Mouse (Mus musculus): Measurements from ENCODE around the gene Ptprn. TPM values are rescaled to one million over a fixed set of nuclear protein-coding genes. Genes with fewer than 3 reads are reported as not detected.

Ptprn gene
- polyA plus RNA-seq, 1 experiment from 2014 or later, result 3.4 TPM

GRCm38 (mm10) chr1:75214442-75214841, 49.9 kb downstream of the Ptprn start:
- H3K4me3 ChIP-seq (ENCODE audit: low read depth, low read length), result no peak overlapping the region
- H3K4me2 ChIP-seq (ENCODE audit: low read length), result 0 out of 2 replicates have a peak overlapping the region, but pooled peaks have one; percentile 10
- peaks cover 20% of the 10 kb centered on the region for H3K27me3 ChIP-seq (replicated peaks; ENCODE audit: control insufficient read depth, insufficient read depth, low read length)
- H3K9ac ChIP-seq (ENCODE audit: low read length), result no peak overlapping the region
- H3K36me3 ChIP-seq (ENCODE audit: control insufficient read depth, insufficient read depth, low read length), result peaks cover 34% of the 10 kb centered on the region
- peaks cover 26% of the 10 kb centered on the region for H3K4me1 ChIP-seq (replicated peaks; ENCODE audit: control insufficient read depth, insufficient read depth, low read length)
- no peaks in the 10 kb centered on the region for H3K9me3 ChIP-seq (ENCODE audit: control insufficient read depth, low read length)
- 62% methylated on average over 2 of the region's 2 CpGs for WGBS
- H3K27ac ChIP-seq (ENCODE audit: low read depth), result peak overlapping the region; percentile 72
- no peak for DNase-seq (ENCODE audit: low spot score)
- no peak for ATAC-seq (replicated peaks; ENCODE audit: low FRiP score, low TSS enrichment, low read depth)

DNA sequence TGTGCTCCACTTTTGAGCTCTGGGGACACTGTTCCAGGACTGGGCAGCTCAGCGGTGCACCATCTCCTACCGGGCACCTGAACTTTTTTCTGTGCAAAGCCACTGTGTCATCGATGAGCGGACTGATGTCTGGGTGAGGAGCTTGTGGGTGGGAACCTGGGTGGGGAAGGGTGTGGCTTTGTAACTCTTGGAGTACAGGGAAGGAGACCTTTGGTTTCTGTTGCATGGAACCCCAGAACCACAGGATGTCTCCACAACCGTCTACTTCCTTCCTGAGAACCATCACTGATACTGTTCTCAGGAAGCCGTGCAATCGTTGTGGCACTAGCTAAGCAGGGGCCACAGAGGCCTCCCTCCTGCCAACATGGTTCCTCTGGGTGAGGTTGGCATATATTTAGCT, 51.2 kb downstream of the Ptprn start:
- Histone ChIP-seq H3K9ac (ENCODE audit: low read length) (no peak overlapping the region), H3K36me3 (ENCODE audit: control insufficient read depth, insufficient read depth, low read length) (peaks cover 34% of the 10 kb centered on the region), H3K4me1 (replicated peaks; ENCODE audit: control insufficient read depth, insufficient read depth, low read length) (peaks cover 29% of the 10 kb centered on the region), H3K27me3 (replicated peaks; ENCODE audit: control insufficient read depth, insufficient read depth, low read length) (peaks cover 8% of the 10 kb centered on the region), H3K9me3 (ENCODE audit: control insufficient read depth, low read length) (no peaks in the 10 kb centered on the region), H3K4me3 (ENCODE audit: low read depth, low read length) (no peak overlapping the region), H3K4me2 (ENCODE audit: low read length) (no peak overlapping the region), H3K27ac (ENCODE audit: low read depth) (no peak overlapping the region)
- no peak for ATAC-seq (replicated peaks; ENCODE audit: low FRiP score, low TSS enrichment, low read depth)
- WGBS, result 81% methylated on average over 7 of the region's 7 CpGs
- no peak for DNase-seq (ENCODE audit: low spot score)

GRCm38 (mm10) chr1:75212542-75212941, 51.8 kb downstream of the Ptprn start:
- ATAC-seq (replicated peaks; ENCODE audit: low FRiP score, low TSS enrichment, low read depth) (no peak), DNase-seq (ENCODE audit: low spot score) (no peak)
- Histone ChIP-seq H3K4me3 (ENCODE audit: low read depth, low read length) (no peak overlapping the region), H3K36me3 (ENCODE audit: control insufficient read depth, insufficient read depth, low read length) (peaks cover 34% of the 10 kb centered on the region), H3K27ac (ENCODE audit: low read depth) (no peak overlapping the region), H3K9ac (ENCODE audit: low read length) (no peak overlapping the region), H3K27me3 (replicated peaks; ENCODE audit: control insufficient read depth, insufficient read depth, low read length) (peaks cover 2% of the 10 kb centered on the region; the same call in 1 of the 2 replicates), H3K9me3 (ENCODE audit: control insufficient read depth, low read length) (no peaks in the 10 kb centered on the region), H3K4me2 (ENCODE audit: low read length) (no peak overlapping the region), H3K4me1 (replicated peaks; ENCODE audit: control insufficient read depth, insufficient read depth, low read length) (peaks cover 29% of the 10 kb centered on the region)
- 79% methylated on average over 4 of the region's 4 CpGs for WGBS

DNA sequence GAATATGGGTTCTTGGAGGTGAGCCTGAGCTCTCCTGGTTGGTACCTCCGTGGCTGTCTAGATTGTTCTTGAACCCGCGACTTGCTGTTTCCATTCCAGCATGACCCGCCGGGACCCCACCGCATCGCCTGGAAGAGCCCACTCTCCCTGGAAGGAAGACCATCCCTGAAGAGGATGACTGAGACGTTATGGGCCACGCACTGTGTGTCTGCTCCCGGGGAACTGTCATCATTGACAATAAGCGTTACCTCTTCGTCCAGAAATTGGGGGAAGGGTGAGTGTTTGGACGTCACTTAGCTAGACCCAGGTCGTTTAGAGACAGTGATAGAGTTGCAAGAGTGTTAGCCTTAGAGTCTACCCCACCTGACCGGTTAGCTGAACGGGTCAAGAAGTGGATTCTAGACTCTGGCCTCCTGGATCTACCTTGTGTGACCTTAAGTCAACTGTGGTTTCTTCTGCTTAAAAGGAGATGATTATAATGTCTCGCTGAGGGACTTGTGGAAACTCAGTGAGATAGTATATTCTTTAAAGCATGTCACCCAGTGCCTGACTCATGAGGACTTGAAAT, 53.1 kb downstream of the Ptprn start:
- peaks cover 34% of the 10 kb centered on the region for H3K36me3 ChIP-seq (ENCODE audit: control insufficient read depth, insufficient read depth, low read length)
- H3K4me2 ChIP-seq (ENCODE audit: low read length), result peak overlapping the region; percentile 98
- H3K27ac ChIP-seq (ENCODE audit: low read depth), result no peak overlapping the region
- no peak for ATAC-seq (replicated peaks; ENCODE audit: low FRiP score, low TSS enrichment, low read depth)
- 12% methylated on average over 17 of the region's 17 CpGs for WGBS
- no peaks in the 10 kb centered on the region for H3K27me3 ChIP-seq (replicated peaks; ENCODE audit: control insufficient read depth, insufficient read depth, low read length)
- peak overlapping the region; percentile 99 for H3K4me3 ChIP-seq (ENCODE audit: low read depth, low read length)
- peak overlapping the region; percentile 93 for H3K9ac ChIP-seq (ENCODE audit: low read length)
- H3K9me3 ChIP-seq (ENCODE audit: control insufficient read depth, low read length), result no peaks in the 10 kb centered on the region
- peaks cover 29% of the 10 kb centered on the region for H3K4me1 ChIP-seq (replicated peaks; ENCODE audit: control insufficient read depth, insufficient read depth, low read length)
- no peak for DNase-seq (ENCODE audit: low spot score)

DNA sequence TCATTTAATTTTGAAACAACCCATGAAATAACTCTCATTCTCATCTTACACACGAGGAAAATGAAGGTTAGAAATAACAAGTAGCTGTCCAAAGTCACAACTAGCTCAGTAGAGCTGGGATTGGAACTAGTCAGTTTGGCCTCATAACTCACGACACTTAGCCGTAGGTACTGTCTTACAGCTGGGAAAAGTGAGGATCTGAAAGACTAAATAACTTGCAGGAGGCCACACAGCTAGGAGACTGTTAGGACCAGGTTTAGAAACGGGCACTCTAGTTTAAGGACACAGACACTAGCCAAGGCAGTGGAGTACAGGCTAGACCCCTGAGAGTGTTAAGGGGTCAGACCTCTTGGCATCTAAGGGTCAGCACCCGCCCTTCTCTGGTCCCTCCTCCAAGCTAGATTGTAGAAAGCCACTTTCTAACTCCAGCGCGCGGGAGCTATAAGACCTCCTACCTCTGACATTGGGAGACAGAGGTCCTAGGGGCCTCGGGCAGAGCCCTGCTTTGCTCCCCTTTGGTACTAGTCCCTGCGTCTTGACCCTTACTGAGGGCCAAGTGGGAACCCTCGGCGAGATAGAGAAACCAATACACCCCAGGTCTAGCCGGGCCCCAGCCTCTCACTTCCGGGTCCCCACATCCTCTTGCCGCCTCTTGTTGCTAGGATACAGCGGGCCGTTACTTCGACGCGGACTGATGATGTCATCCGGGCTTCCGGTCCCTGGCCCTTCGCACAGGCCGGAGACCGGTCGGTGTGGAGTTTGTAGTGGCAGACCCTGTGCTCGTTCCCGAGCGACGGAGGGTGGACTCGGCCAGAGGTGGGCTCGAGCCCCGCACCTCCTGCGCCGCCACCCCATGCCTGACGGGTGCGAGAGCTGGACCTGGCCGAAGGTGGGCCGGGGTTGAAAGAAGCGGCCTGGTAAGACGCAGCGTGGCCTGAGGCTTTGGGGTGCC, 53.9 kb downstream of the Ptprn start, which contains the start of the genes Glb1l and Stk16:
Glb1l (minus strand) TSS at position 678 of the 952 bp plus-strand sequence.
Stk16 (plus strand) TSS at position 703 of the 952 bp plus-strand sequence.
- no peaks in the 10 kb centered on the region for H3K9me3 ChIP-seq (ENCODE audit: control insufficient read depth, low read length)
- ATAC-seq (replicated peaks; ENCODE audit: low FRiP score, low TSS enrichment, low read depth) (peak; percentile 91), DNase-seq (ENCODE audit: low spot score) (peak; percentile 99)
- peak within 1 kb of the TSS; percentile 99 for H3K4me3 ChIP-seq (ENCODE audit: low read depth, low read length)
- 5% methylated on average over 42 of the region's 42 CpGs for WGBS
- H3K4me2 ChIP-seq (ENCODE audit: low read length), result peak within 1 kb of the TSS; percentile 98
- H3K27me3 ChIP-seq (replicated peaks; ENCODE audit: control insufficient read depth, insufficient read depth, low read length), result no peaks in the 10 kb centered on the region
- no peak within 1 kb of the TSS for H3K27ac ChIP-seq (ENCODE audit: low read depth)
- H3K4me1 ChIP-seq (replicated peaks; ENCODE audit: control insufficient read depth, insufficient read depth, low read length), result peaks cover 29% of the 10 kb centered on the region
- H3K36me3 ChIP-seq (ENCODE audit: control insufficient read depth, insufficient read depth, low read length), result peaks cover 30% of the 10 kb centered on the region
- H3K9ac ChIP-seq (ENCODE audit: low read length), result peak within 1 kb of the TSS; percentile 93

DNA sequence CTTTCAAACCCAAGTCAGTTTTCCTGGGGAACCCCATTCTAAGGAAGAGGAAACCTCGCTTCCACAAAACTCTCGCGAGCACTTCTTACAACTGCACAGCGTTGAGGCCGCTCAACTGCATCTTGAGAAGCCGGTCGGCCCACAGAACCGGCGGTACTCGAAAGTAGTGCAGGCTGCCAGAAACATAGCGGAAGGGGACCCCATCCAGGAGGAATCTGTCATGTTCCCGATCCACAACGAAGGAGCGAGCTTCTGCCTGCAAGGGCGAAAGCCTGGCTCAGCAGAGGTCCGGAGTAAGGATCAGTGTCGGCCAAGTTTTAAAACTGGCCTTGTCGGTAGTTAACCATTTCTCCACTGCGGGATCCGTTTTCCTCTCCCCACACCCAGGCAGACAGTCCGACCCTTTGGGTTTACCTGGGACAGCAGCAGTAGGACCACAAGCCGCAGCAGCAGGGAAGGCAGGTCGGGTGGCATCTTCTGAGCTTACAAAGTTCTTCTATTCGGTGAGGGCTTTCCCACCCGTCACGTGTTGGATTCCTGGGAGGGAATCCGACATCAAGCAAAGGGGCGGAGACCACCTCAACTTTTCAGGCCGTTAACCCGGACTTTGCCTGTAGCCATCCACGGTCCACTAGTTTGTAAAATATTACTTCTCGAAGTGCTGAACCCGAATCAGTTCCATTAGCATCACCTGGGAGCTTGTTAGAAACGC, 55.2 kb downstream of the Ptprn start:
- no peaks in the 10 kb centered on the region for H3K27me3 ChIP-seq (replicated peaks; ENCODE audit: control insufficient read depth, insufficient read depth, low read length)
- H3K9ac ChIP-seq (ENCODE audit: low read length), result peak overlapping the region; percentile 56
- no peaks in the 10 kb centered on the region for H3K9me3 ChIP-seq (ENCODE audit: control insufficient read depth, low read length)
- H3K4me3 ChIP-seq (ENCODE audit: low read depth, low read length), result peak overlapping the region; percentile 99
- H3K4me1 ChIP-seq (replicated peaks; ENCODE audit: control insufficient read depth, insufficient read depth, low read length), result peaks cover 29% of the 10 kb centered on the region
- no peak for ATAC-seq (replicated peaks; ENCODE audit: low FRiP score, low TSS enrichment, low read depth)
- H3K4me2 ChIP-seq (ENCODE audit: low read length), result peak overlapping the region; percentile 98
- 10% methylated on average over 34 of the region's 34 CpGs for WGBS
- H3K36me3 ChIP-seq (ENCODE audit: control insufficient read depth, insufficient read depth, low read length), result peaks cover 17% of the 10 kb centered on the region
- peak; percentile 73 for DNase-seq (ENCODE audit: low spot score)
- no peak overlapping the region for H3K27ac ChIP-seq (ENCODE audit: low read depth)

GRCm38 (mm10) chr1:75201236-75201635, 63.1 kb downstream of the Ptprn start:
- DNase-seq (ENCODE audit: low spot score), result no peak
- Histone ChIP-seq H3K9ac (ENCODE audit: low read length) (no peak overlapping the region), H3K4me1 (replicated peaks; ENCODE audit: control insufficient read depth, insufficient read depth, low read length) (no peaks in the 10 kb centered on the region), H3K4me2 (ENCODE audit: low read length) (no peak overlapping the region), H3K4me3 (ENCODE audit: low read depth, low read length) (no peak overlapping the region), H3K27ac (ENCODE audit: low read depth) (no peak overlapping the region), H3K9me3 (ENCODE audit: control insufficient read depth, low read length) (no peaks in the 10 kb centered on the region), H3K36me3 (ENCODE audit: control insufficient read depth, insufficient read depth, low read length) (peaks cover 51% of the 10 kb centered on the region), H3K27me3 (replicated peaks; ENCODE audit: control insufficient read depth, insufficient read depth, low read length) (no peaks in the 10 kb centered on the region)
- 82% methylated on average over 1 of the region's 1 CpGs for WGBS
- ATAC-seq (replicated peaks; ENCODE audit: low FRiP score, low TSS enrichment, low read depth), result no peak

All from intestine, embryonic 14.5 days (tissue).